Mouse (Mus musculus) kidney, embryonic 16.5 days (tissue): ENCODE data around the gene Nipbl. TPM values are rescaled to one million over a fixed set of nuclear protein-coding genes. Genes with fewer than 3 reads are reported as not detected.

Experiments used
- ATAC-seq: fragments of 200-750 bp; cut with Nextera tagmentation; 2 replicates; pipeline ENCODE4 v1.8.0; 2017; ENCODE audit warnings: moderate TSS enrichment; ENCODE audit not compliant: low FRiP score, low TSS enrichment
- H3K27ac ChIP-seq: fragments of 300-500 bp; sonication (generic); 2 replicates; pipeline ENCODE4 v1.5.1; 2014; ENCODE audit warnings: low read length
- H3K27me3 ChIP-seq: fragments of 300-500 bp; sonication (generic); 2 replicates; pipeline ENCODE4 v1.6.1; 2014; ENCODE audit warnings: low read length, control low read depth, mixed read lengths; ENCODE audit not compliant: insufficient read depth
- H3K36me3 ChIP-seq: fragments of 300-500 bp; sonication (generic); 2 replicates; pipeline ENCODE4 v1.6.1; 2014; ENCODE audit warnings: low read length, control low read depth, mixed read lengths; ENCODE audit not compliant: insufficient read depth
- H3K4me1 ChIP-seq: fragments of 300-500 bp; sonication (generic); 2 replicates; pipeline ENCODE4 v1.6.1; 2014; ENCODE audit warnings: low read length, control low read depth, mixed read lengths; ENCODE audit not compliant: insufficient read depth
- H3K4me2 ChIP-seq: fragments of 300-500 bp; sonication (generic); replicated peaks from 2 replicates; pipeline ENCODE4 v1.6.1; 2014; ENCODE audit warnings: low read depth, low read length
- H3K4me3 ChIP-seq: fragments of 300-500 bp; sonication (generic); 2 replicates; pipeline ENCODE4 v1.5.1; 2014; ENCODE audit warnings: mild to moderate bottlenecking, low read length
- H3K9ac ChIP-seq: fragments of 300-500 bp; sonication (generic); replicated peaks from 2 replicates; pipeline ENCODE4 v1.6.1; 2014; ENCODE audit warnings: low read length
- H3K9me3 ChIP-seq: fragments of 300-500 bp; sonication (generic); 2 replicates; pipeline ENCODE4 v1.6.1; 2016; ENCODE audit warnings: low read length, control low read depth
- WGBS: fragments of 180-500 bp; shearing (Covaris S2); extraction: QIAGEN DNeasy Blood & Tissue Kit; methylation state at CpG from one replicate; pipeline ENCODE4 v1.1.7; 2014; 5-methylcytosine and 5-hydroxymethylcytosine counted together
- polyA plus RNA-seq: library from polyadenylated mRNA; unstranded; fragments of >200 nt; fragmentation: Nextera tagmentation; extraction: Ambion mirVana; gene quantifications from 2 replicates; pipeline ENCODE4 v1.2.1, GENCODE M21; 2015

Nipbl gene
- polyA plus RNA-seq, 1 experiment from 2014 or later, result 17.5 TPM

- Histone ChIP-seq H3K4me3 (no peak overlapping the region), H3K27me3 (no peaks in the 10 kb centered on the region), H3K36me3 (peaks cover 38% of the 10 kb centered on the region), H3K4me1 (no peaks in the 10 kb centered on the region), H3K4me2 (no peak overlapping the region), H3K27ac (no peak overlapping the region), H3K9me3 (no peaks in the 10 kb centered on the region), H3K9ac (no peak overlapping the region)
- 96% methylated on average over 5 of the region's 5 CpGs for WGBS
- no peak for ATAC-seq
Measured at GRCm38 (mm10) chr15:8321491-8321890, 122.8 kb downstream of the Nipbl start.

GRCm38 (mm10) chr15:8319191-8319590 lies 125.1 kb downstream of the Nipbl start:
- Histone ChIP-seq H3K9ac (no peak overlapping the region), H3K4me2 (no peak overlapping the region), H3K4me1 (no peaks in the 10 kb centered on the region), H3K4me3 (no peak overlapping the region), H3K9me3 (no peaks in the 10 kb centered on the region), H3K27me3 (no peaks in the 10 kb centered on the region), H3K36me3 (peaks cover 32% of the 10 kb centered on the region), H3K27ac (no peak overlapping the region)
- WGBS, result 96% methylated on average over 5 of the region's 5 CpGs
- no peak for ATAC-seq

- Histone ChIP-seq H3K4me3 (no peak overlapping the region), H3K4me2 (no peak overlapping the region), H3K9ac (no peak overlapping the region), H3K27me3 (no peaks in the 10 kb centered on the region), H3K36me3 (peaks cover 34% of the 10 kb centered on the region), H3K9me3 (no peaks in the 10 kb centered on the region), H3K27ac (no peak overlapping the region), H3K4me1 (no peaks in the 10 kb centered on the region)
- ATAC-seq, result no peak
- 89% methylated on average over 4 of the region's 4 CpGs for WGBS
Measured at GRCm38 (mm10) chr15:8317381-8317780, 126.9 kb downstream of the Nipbl start.

GRCm38 (mm10) chr15:8305474-8305873 lies 138.8 kb downstream of the Nipbl start:
- Histone ChIP-seq H3K36me3 (peaks cover 52% of the 10 kb centered on the region), H3K9ac (no peak overlapping the region)
- 84% methylated on average over 1 of the region's 1 CpGs for WGBS

GRCm38 (mm10) chr15:8302944-8303343 lies 141.3 kb downstream of the Nipbl start:
- no peak overlapping the region for H3K4me3 ChIP-seq
- no peak overlapping the region for H3K27ac ChIP-seq
- H3K9ac ChIP-seq, result no peak overlapping the region
- WGBS, result 90% methylated on average over 10 of the region's 10 CpGs
- no peaks in the 10 kb centered on the region for H3K9me3 ChIP-seq
- H3K27me3 ChIP-seq, result no peaks in the 10 kb centered on the region
- peaks cover 52% of the 10 kb centered on the region for H3K36me3 ChIP-seq
- H3K4me1 ChIP-seq, result no peaks in the 10 kb centered on the region
- ATAC-seq, result no peak
- H3K4me2 ChIP-seq, result no peak overlapping the region

More at GRCm38 (mm10) chr15:8305474-8305873, 138.8 kb downstream of the Nipbl start:
- H3K4me1 ChIP-seq, result no peaks in the 10 kb centered on the region
- no peaks in the 10 kb centered on the region for H3K27me3 ChIP-seq
- no peaks in the 10 kb centered on the region for H3K9me3 ChIP-seq
- no peak overlapping the region for H3K4me2 ChIP-seq
- ATAC-seq, result no peak
- H3K4me3 ChIP-seq, result no peak overlapping the region
- no peak overlapping the region for H3K27ac ChIP-seq

GRCm38 (mm10) chr15:8294150-8294549 lies 150.1 kb downstream of the Nipbl start:
- Histone ChIP-seq H3K9me3 (no peaks in the 10 kb centered on the region), H3K9ac (no peak overlapping the region), H3K27me3 (no peaks in the 10 kb centered on the region), H3K4me3 (no peak overlapping the region), H3K27ac (no peak overlapping the region), H3K36me3 (peaks cover 56% of the 10 kb centered on the region), H3K4me1 (no peaks in the 10 kb centered on the region), H3K4me2 (no peak overlapping the region)
- 95% methylated on average over 6 of the region's 6 CpGs for WGBS
- no peak for ATAC-seq

GRCm38 (mm10) chr15:8291251-8291650 lies 153.0 kb downstream of the Nipbl start:
- no peak overlapping the region for H3K4me3 ChIP-seq
- no peaks in the 10 kb centered on the region for H3K4me1 ChIP-seq
- no peak for ATAC-seq
- H3K27me3 ChIP-seq, result no peaks in the 10 kb centered on the region
- peaks cover 47% of the 10 kb centered on the region for H3K36me3 ChIP-seq
- no peak overlapping the region for H3K9ac ChIP-seq
- H3K9me3 ChIP-seq, result no peaks in the 10 kb centered on the region
- H3K4me2 ChIP-seq, result no peak overlapping the region
- WGBS, result 97% methylated on average over 14 of the region's 14 CpGs
- H3K27ac ChIP-seq, result no peak overlapping the region

- Histone ChIP-seq H3K9me3 (no peaks in the 10 kb centered on the region), H3K4me3 (no peak overlapping the region), H3K9ac (no peak overlapping the region), H3K4me1 (0 out of 2 replicates have a peak, but pooled peaks cover 2% of the 10 kb centered on the region), H3K27ac (no peak overlapping the region), H3K27me3 (no peaks in the 10 kb centered on the region), H3K4me2 (no peak overlapping the region), H3K36me3 (no peaks in the 10 kb centered on the region)
- 87% methylated on average over 2 of the region's 2 CpGs for WGBS
- ATAC-seq, result no peak
Measured at GRCm38 (mm10) chr15:8282155-8282554, 162.1 kb downstream of the Nipbl start.

- Histone ChIP-seq H3K9me3 (no peaks in the 10 kb centered on the region), H3K27me3 (no peaks in the 10 kb centered on the region), H3K36me3 (no peaks in the 10 kb centered on the region), H3K4me3 (no peak overlapping the region), H3K9ac (no peak overlapping the region), H3K4me2 (no peak overlapping the region), H3K4me1 (0 out of 2 replicates have a peak, but pooled peaks cover 2% of the 10 kb centered on the region), H3K27ac (no peak overlapping the region)
- no peak for ATAC-seq
- WGBS, result 67% methylated on average over 7 of the region's 7 CpGs
Measured at GRCm38 (mm10) chr15:8281701-8282100, 162.6 kb downstream of the Nipbl start.

- Histone ChIP-seq H3K9ac (peak overlapping the region; percentile 48; the same call in 1 of the 2 replicates), H3K4me2 (peak overlapping the region; percentile 73), H3K4me1 (0 out of 2 replicates have a peak, but pooled peaks cover 2% of the 10 kb centered on the region), H3K27ac (no peak overlapping the region), H3K9me3 (peaks cover 5% of the 10 kb centered on the region), H3K27me3 (no peaks in the 10 kb centered on the region), H3K4me3 (peak overlapping the region; percentile 50), H3K36me3 (no peaks in the 10 kb centered on the region)
- WGBS, result 39% methylated on average over 16 of the region's 20 CpGs
- ATAC-seq, result peak; percentile 93
Measured at GRCm38 (mm10) chr15:8279929-8280610, 164.2 kb downstream of the Nipbl start.
